Mouse (Mus musculus) embryonic facial prominence, embryonic 13.5 days (tissue): ENCODE measurements around the gene Ralgps1. TPM values are rescaled to one million over a fixed set of nuclear protein-coding genes. Genes with fewer than 3 reads are reported as not detected.

Source experiments
- ATAC-seq: fragments of 200-750 bp; cut with Nextera tagmentation; 2 replicates; pipeline ENCODE4 v1.8.0; 2017; ENCODE audit warnings: low read depth; ENCODE audit not compliant: insufficient number of reproducible peaks, insufficient read depth, low FRiP score, low TSS enrichment
- H3K27ac ChIP-seq: fragments of 300-500 bp; sonication (generic); 2 replicates; pipeline ENCODE4 v1.5.1; 2015; ENCODE audit warnings: moderate library complexity, mild to moderate bottlenecking, inconsistent platforms
- H3K27me3 ChIP-seq: fragments of 300-500 bp; sonication (generic); 2 replicates; pipeline ENCODE4 v1.6.1; 2015; ENCODE audit warnings: mild to moderate bottlenecking, inconsistent platforms
- H3K36me3 ChIP-seq: fragments of 300-500 bp; sonication (generic); 2 replicates; pipeline ENCODE4 v1.6.1; 2015; ENCODE audit warnings: mild to moderate bottlenecking, inconsistent platforms
- H3K4me1 ChIP-seq: fragments of 300-500 bp; sonication (generic); 2 replicates; pipeline ENCODE4 v1.6.1; 2015; ENCODE audit warnings: inconsistent platforms
- H3K4me2 ChIP-seq: fragments of 300-500 bp; sonication (generic); 2 replicates; pipeline ENCODE4 v1.6.1; 2015; ENCODE audit warnings: moderate library complexity, mild to moderate bottlenecking, inconsistent platforms
- H3K4me3 ChIP-seq: fragments of 300-500 bp; sonication (generic); 2 replicates; pipeline ENCODE4 v1.5.1; 2015; ENCODE audit warnings: mild to moderate bottlenecking, inconsistent platforms
- H3K9ac ChIP-seq: fragments of 300-500 bp; sonication (generic); 2 replicates; pipeline ENCODE4 v1.6.1; 2015; ENCODE audit warnings: mild to moderate bottlenecking, inconsistent platforms
- H3K9me3 ChIP-seq: fragments of 300-500 bp; sonication (generic); 2 replicates; pipeline ENCODE4 v1.6.1; 2016; ENCODE audit warnings: inconsistent platforms
- WGBS: fragments of 180-500 bp; shearing (Covaris S2); methylation state at CpG from one replicate; pipeline ENCODE4 v1.1.7; 2015; ENCODE audit warnings: mixed read lengths; 5-methylcytosine and 5-hydroxymethylcytosine counted together
- polyA plus RNA-seq: library from polyadenylated mRNA; unstranded; fragments of >200 nt; fragmentation: Nextera tagmentation; extraction: Ambion mirVana; gene quantifications from 2 replicates; pipeline ENCODE4 v1.2.1, GENCODE M21; 2015

Ralgps1 gene
- polyA plus RNA-seq, 1 experiment from 2014 or later = 4.0 TPM

DNA sequence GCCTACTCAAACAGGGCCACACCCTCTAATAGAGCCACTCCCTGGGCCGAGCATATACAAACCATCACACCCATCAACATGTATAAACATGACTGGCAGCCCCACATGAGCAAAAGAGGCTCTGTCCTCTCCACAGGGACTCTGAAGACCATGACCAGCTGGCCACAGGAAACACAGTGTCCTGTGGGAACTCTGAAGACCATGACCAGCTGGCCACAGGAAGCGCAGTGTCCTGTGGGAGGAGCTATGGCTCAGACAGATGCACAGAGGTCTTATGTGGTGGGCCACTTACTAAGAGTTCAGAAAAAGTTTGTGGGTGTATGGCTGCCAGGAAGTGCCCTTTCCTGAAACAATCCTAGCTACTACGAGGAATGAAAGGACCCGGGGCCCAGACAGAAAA, 72.4 kb downstream of the Ralgps1 start:
- Histone ChIP-seq H3K9ac (no peak overlapping the region), H3K36me3 (no peaks in the 10 kb centered on the region), H3K27me3 (no peaks in the 10 kb centered on the region), H3K4me2 (no peak overlapping the region), H3K4me3 (no peak overlapping the region), H3K4me1 (peaks cover 39% of the 10 kb centered on the region), H3K9me3 (0 out of 2 replicates have a peak, but pooled peaks cover 3% of the 10 kb centered on the region), H3K27ac (no peak overlapping the region)
- 85% methylated on average over 4 of the region's 4 CpGs for WGBS
- ATAC-seq = no peak

DNA sequence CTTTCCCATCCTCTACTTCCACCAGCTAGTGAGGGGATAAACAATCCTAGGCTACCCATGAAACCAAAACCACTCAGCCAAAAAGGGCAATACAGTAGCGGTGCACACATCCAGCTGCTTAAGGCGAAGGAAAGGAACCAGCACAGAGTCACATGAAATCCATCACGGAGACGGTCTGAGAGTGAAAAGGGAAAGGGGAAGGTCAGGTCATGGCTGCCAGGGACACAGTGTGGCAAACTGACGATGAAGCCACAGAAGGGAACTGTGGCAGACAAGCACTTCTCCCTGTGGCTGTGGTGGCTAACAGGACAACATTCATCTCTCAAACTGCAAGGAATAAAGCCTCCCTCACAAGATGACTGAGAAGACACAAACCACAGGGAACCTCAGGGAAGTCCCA, 76.2 kb downstream of the Ralgps1 start:
- Histone ChIP-seq H3K27ac (no peak overlapping the region), H3K4me3 (no peak overlapping the region), H3K9me3 (0 out of 2 replicates have a peak, but pooled peaks cover 3% of the 10 kb centered on the region), H3K4me2 (no peak overlapping the region), H3K27me3 (no peaks in the 10 kb centered on the region), H3K36me3 (no peaks in the 10 kb centered on the region), H3K9ac (no peak overlapping the region), H3K4me1 (peaks cover 6% of the 10 kb centered on the region)
- WGBS = 75% methylated on average over 5 of the region's 5 CpGs
- ATAC-seq = no peak

DNA sequence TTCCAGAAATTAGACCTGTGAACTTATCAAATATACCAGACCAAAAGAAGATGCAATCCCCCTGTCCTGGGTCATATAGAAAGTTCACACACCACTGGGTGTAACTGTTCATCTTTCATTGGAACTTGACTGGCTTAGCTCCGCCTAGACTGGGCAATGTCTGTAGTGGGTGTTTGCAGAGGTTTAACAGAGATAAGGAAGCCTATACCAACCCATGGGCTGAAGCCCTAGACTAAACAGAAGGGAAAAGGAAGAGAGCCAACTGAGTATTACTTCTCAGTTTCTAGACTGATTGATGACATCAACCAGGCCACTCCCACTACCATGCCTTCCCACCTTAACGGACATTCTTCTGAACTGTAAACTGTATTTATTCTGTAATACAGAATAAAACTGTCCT, 79.2 kb downstream of the Ralgps1 start:
- peaks cover 11% of the 10 kb centered on the region; the same call in 1 of the 2 replicates for H3K9me3 ChIP-seq

DNA sequence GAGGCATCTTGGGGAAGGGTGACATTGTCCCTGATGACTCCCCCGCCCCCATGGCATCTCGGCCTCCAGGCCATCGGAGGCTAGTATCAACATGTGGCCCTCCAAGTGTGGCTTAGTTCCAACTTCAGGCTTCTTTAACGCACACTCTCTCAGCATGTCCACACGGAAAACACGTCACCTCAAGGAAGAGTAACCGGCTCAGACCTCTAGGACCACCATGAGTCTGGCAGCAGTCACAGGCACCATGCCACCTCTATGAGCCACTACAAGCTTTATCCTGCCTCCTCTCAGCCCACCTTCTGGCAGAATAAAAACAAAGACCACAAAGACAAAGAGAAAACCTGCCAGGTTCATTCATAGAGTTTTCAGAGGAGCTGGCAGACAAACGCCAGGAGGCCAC, 80.8 kb downstream of the Ralgps1 start:
- H3K4me1 ChIP-seq = no peaks in the 10 kb centered on the region
- H3K4me2 ChIP-seq = no peak overlapping the region
- WGBS = 79% methylated on average over 8 of the region's 8 CpGs
- no peak for ATAC-seq
- H3K9ac ChIP-seq = no peak overlapping the region
- H3K36me3 ChIP-seq = no peaks in the 10 kb centered on the region
- H3K4me3 ChIP-seq = no peak overlapping the region
- peaks cover 8% of the 10 kb centered on the region; the same call in 1 of the 2 replicates for H3K9me3 ChIP-seq
- no peak overlapping the region for H3K27ac ChIP-seq
- H3K27me3 ChIP-seq = no peaks in the 10 kb centered on the region

More for the DNA sequence above, 79.2 kb downstream of the Ralgps1 start:
- no peak overlapping the region for H3K4me3 ChIP-seq
- no peaks in the 10 kb centered on the region for H3K27me3 ChIP-seq
- no peak overlapping the region for H3K4me2 ChIP-seq
- no peaks in the 10 kb centered on the region for H3K36me3 ChIP-seq
- no peak overlapping the region for H3K27ac ChIP-seq
- whole genome bisulfite sequencing = 83% methylated on average over 2 of the region's 2 CpGs
- H3K4me1 ChIP-seq = no peaks in the 10 kb centered on the region
- no peak overlapping the region for H3K9ac ChIP-seq
- no peak for ATAC-seq

DNA sequence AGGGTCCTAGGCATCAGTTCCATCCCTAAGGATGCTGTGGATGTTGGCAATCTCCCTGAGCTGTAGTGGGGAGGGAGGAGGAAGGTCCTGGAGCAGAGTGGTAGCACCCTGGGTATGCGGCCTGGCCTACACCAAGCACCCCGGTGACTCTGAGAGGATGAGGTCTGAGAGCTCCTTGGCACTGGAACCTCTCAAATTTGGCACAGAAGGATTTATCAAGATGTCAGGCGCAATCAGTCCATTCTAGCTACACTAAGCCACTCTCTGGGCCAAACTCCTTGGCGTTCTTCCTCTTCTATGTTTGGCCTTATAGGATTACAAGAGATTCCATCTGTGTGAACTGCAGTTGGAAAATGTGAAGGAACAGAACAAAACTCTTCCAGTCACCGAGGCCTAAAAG, 82.4 kb downstream of the Ralgps1 start:
- H3K4me2 ChIP-seq = no peak overlapping the region
- ATAC-seq = no peak
- H3K4me3 ChIP-seq = no peak overlapping the region
- H3K36me3 ChIP-seq = no peaks in the 10 kb centered on the region
- H3K4me1 ChIP-seq = 0 out of 2 replicates have a peak, but pooled peaks cover 3% of the 10 kb centered on the region
- H3K9me3 ChIP-seq = peaks cover 8% of the 10 kb centered on the region; the same call in 1 of the 2 replicates
- no peak overlapping the region for H3K9ac ChIP-seq
- H3K27ac ChIP-seq = no peak overlapping the region
- 83% methylated on average over 5 of the region's 5 CpGs for WGBS
- H3K27me3 ChIP-seq = no peaks in the 10 kb centered on the region

DNA sequence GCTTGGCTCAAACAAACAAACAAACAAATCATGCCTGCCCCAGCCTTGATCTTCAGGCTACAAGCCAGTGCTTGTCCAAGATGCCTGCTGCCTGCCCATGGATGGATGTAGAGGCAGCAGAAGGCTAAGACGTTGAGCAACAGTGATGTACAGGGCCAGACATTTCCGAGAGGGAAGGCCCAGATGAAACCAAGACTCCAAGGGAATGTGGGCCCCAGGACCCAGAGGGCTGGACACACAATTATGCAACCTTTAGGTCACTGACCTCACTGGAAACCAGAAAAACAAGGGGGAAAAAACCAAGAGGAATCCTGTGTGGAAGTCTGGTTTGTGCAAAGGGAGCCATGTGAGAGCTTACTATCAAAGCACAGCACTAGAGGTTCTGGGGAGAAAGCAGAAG, 87.6 kb downstream of the Ralgps1 start:
- Histone ChIP-seq H3K4me3 (no peak overlapping the region), H3K4me1 (0 out of 2 replicates have a peak, but pooled peaks cover 3% of the 10 kb centered on the region), H3K9ac (no peak overlapping the region), H3K27me3 (no peaks in the 10 kb centered on the region), H3K27ac (no peak overlapping the region), H3K9me3 (peaks cover 8% of the 10 kb centered on the region; the same call in 1 of the 2 replicates), H3K4me2 (no peak overlapping the region), H3K36me3 (no peaks in the 10 kb centered on the region)
- WGBS = 59% methylated on average over 2 of the region's 2 CpGs
- no peak for ATAC-seq

DNA sequence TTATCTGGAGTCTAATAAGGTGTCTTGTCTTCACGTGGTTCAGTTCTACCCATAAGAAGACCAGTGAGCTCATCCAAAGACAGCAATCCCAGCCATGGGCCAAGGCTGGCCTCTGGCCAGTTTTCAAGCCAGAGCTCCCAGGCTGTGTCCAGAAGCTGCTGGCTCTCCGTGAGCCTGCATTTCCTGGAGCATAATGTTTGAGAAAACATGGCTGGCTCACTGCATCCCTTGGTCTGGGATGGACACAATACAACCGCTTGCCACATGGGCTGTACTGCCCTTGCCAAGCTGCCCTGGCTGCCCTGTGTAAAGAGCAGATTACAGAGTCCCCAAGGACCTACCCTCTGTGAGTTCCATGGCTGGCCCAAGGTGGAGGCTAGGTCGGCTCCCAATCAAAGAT, 88.4 kb downstream of the Ralgps1 start:
- no peak overlapping the region for H3K9ac ChIP-seq
- ATAC-seq = no peak
- H3K4me3 ChIP-seq = no peak overlapping the region
- H3K27me3 ChIP-seq = no peaks in the 10 kb centered on the region
- peaks cover 5% of the 10 kb centered on the region; the same call in 1 of the 2 replicates for H3K9me3 ChIP-seq
- WGBS = 63% methylated on average over 4 of the region's 4 CpGs
- H3K4me2 ChIP-seq = no peak overlapping the region
- H3K4me1 ChIP-seq = 0 out of 2 replicates have a peak, but pooled peaks cover 3% of the 10 kb centered on the region
- H3K36me3 ChIP-seq = no peaks in the 10 kb centered on the region
- no peak overlapping the region for H3K27ac ChIP-seq

DNA sequence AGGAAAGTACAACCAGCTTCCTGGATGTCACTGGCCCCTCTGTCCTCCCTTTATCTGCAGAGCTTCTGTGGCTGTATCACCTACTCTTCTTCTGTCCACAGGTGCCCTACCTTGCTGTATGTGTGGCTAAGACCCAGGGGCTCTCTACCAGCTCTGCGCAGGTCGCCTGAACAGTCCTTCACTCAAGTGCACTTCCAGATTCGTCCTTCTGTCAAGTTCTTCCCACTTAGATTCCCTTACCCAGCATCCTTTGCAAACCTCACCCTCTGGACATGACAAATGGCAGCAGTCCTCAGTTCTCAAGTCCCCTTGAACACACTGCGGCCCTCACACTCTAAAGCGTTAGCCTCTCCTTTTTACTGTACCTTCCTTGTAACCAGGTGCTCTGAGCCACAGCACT, 89.5 kb downstream of the Ralgps1 start:
- H3K4me2 ChIP-seq = no peak overlapping the region
- no peaks in the 10 kb centered on the region for H3K27me3 ChIP-seq
- ATAC-seq = no peak
- no peak overlapping the region for H3K9ac ChIP-seq
- 0 out of 2 replicates have a peak, but pooled peaks cover 3% of the 10 kb centered on the region for H3K4me1 ChIP-seq
- WGBS = 88% methylated on average over 5 of the region's 5 CpGs
- no peaks in the 10 kb centered on the region for H3K36me3 ChIP-seq
- no peak overlapping the region for H3K27ac ChIP-seq
- H3K9me3 ChIP-seq = no peaks in the 10 kb centered on the region
- H3K4me3 ChIP-seq = no peak overlapping the region

DNA sequence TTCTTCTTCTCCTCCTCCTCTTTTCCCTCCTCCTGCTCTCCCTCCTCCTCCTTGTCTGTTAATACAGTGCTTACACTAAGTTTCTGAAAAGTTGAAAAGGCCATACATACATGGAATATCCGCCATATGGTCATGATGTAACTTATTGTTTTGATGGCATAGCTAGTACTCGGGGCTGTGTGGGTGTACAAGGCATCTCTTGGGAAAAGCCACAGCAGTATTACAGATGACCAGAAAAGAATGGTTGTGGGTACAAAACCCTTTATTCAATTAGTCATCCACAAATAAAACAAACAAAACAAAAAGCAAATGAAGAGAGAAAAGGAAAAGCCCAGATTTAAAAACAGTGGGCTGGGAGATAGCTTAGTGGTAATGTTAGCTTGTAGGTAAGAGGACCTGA, 90.8 kb downstream of the Ralgps1 start:
- 72% methylated on average over 2 of the region's 2 CpGs for WGBS
- no peak overlapping the region for H3K4me2 ChIP-seq
- H3K4me3 ChIP-seq = no peak overlapping the region
- H3K4me1 ChIP-seq = 0 out of 2 replicates have a peak, but pooled peaks cover 3% of the 10 kb centered on the region
- no peaks in the 10 kb centered on the region for H3K9me3 ChIP-seq
- H3K9ac ChIP-seq = no peak overlapping the region
- ATAC-seq = no peak
- no peaks in the 10 kb centered on the region for H3K36me3 ChIP-seq
- no peak overlapping the region for H3K27ac ChIP-seq
- no peaks in the 10 kb centered on the region for H3K27me3 ChIP-seq

DNA sequence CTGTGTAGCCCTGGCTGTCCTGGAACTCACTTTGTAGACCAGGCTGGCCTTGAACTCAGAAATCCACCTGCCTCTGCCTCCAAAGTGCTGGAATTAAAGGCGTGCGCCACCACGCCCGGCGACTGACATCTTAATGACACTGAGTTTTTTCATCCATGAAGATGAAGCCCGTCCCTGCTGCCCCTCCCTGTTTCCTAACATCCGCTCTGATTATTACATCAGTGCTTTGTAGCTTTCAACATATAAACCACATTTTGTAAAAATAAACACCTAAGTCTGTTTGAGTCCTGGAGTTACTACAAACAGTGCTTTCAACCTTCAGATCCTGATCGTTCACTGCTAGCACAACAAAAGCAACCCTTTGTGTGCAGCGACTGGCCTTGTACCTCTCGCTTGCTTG, 91.5 kb downstream of the Ralgps1 start:
- Histone ChIP-seq H3K36me3 (no peaks in the 10 kb centered on the region), H3K9me3 (no peaks in the 10 kb centered on the region)

DNA sequence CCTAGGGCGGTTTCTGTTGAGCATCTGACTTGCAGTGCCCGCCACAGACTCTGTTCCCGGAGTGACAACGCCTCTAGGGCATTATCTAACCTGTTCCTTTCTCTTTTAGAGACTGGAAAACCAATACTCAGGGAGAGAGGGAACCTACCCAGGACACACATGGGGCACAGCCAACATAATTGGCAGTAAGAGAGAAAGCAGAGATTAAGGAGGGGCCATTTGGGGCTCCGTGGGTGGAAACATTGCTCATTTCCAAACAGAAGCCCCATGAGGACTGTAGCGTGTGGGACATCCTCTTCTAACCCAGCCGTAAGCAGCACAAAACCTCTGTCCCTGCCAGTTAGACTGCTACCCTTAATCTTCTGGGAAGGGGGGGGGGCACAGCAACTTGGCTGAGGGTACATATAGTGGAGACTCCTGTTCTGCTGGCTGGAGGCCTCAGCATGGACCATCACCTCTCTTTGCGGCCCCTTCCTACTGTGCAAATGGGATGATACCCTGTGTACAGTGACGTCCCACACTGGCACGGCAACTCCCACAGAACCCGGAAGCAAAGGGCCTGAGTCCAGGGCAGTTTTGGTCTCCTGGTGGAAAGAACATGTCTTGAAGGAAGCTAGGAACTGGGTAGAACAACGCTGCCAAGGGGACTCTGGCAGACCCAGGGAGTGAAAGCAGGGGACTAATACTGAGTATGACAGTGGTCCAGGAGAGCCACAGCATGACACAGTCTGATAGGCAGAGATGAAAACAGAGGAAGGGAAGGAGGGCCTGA, 96.4 kb downstream of the Ralgps1 start:
- H3K4me3 ChIP-seq = no peak overlapping the region
- H3K27ac ChIP-seq = no peak overlapping the region
- H3K4me1 ChIP-seq = 0 out of 2 replicates have a peak, but pooled peaks cover 7% of the 10 kb centered on the region
- no peaks in the 10 kb centered on the region for H3K36me3 ChIP-seq
- no peaks in the 10 kb centered on the region for H3K9me3 ChIP-seq
- 82% methylated on average over 12 of the region's 12 CpGs for WGBS
- H3K27me3 ChIP-seq = no peaks in the 10 kb centered on the region
- no peak for ATAC-seq
- H3K9ac ChIP-seq = no peak overlapping the region
- no peak overlapping the region for H3K4me2 ChIP-seq

More for the DNA sequence above, 91.5 kb downstream of the Ralgps1 start:
- ATAC-seq = no peak
- no peak overlapping the region for H3K4me2 ChIP-seq
- H3K27me3 ChIP-seq = no peaks in the 10 kb centered on the region
- no peak overlapping the region for H3K9ac ChIP-seq
- H3K27ac ChIP-seq = no peak overlapping the region
- WGBS = 87% methylated on average over 10 of the region's 10 CpGs
- 0 out of 2 replicates have a peak, but pooled peaks cover 2% of the 10 kb centered on the region for H3K4me1 ChIP-seq
- H3K4me3 ChIP-seq = no peak overlapping the region
